Mouse (Mus musculus) intestine, postnatal 0 days (tissue): ENCODE data around the gene Nwd1. TPM values are rescaled to one million over a fixed set of nuclear protein-coding genes. Genes with fewer than 3 reads are reported as not detected.

Source experiments
- ATAC-seq: fragments of 200-750 bp; cut with Nextera tagmentation; 2 replicates; pipeline ENCODE4 v1.8.0; 2017; ENCODE audit warnings: mild to moderate bottlenecking, moderate TSS enrichment, moderate library complexity
- H3K27ac ChIP-seq: fragments of 300-500 bp; sonication (generic); 2 replicates; pipeline ENCODE4 v1.5.1; 2014; ENCODE audit warnings: mild to moderate bottlenecking, low read depth, low read length, moderate library complexity
- H3K27me3 ChIP-seq: fragments of 300-500 bp; sonication (generic); replicated peaks from 2 replicates; pipeline ENCODE4 v1.6.1; 2014; ENCODE audit warnings: low read length, mixed read lengths; ENCODE audit not compliant: control insufficient read depth, insufficient read depth
- H3K36me3 ChIP-seq: fragments of 300-500 bp; sonication (generic); 2 replicates; pipeline ENCODE4 v1.6.1; 2014; ENCODE audit warnings: mild to moderate bottlenecking, moderate library complexity; ENCODE audit not compliant: control insufficient read depth, insufficient read depth
- H3K4me1 ChIP-seq: fragments of 300-500 bp; sonication (generic); replicated peaks from 2 replicates; pipeline ENCODE4 v1.6.1; 2014; ENCODE audit warnings: antibody characterized with exemption, low read length, mixed read lengths; ENCODE audit not compliant: control insufficient read depth, insufficient read depth
- H3K4me2 ChIP-seq: fragments of 300-500 bp; sonication (generic); replicated peaks from 2 replicates; pipeline ENCODE4 v1.6.1; 2014; ENCODE audit warnings: low read depth, mild to moderate bottlenecking, moderate library complexity
- H3K4me3 ChIP-seq: fragments of 300-500 bp; sonication (generic); 2 replicates; pipeline ENCODE4 v1.5.1; 2014; ENCODE audit warnings: low read depth, low read length
- H3K9ac ChIP-seq: fragments of 300-500 bp; sonication (generic); 2 replicates; pipeline ENCODE4 v1.6.1; 2014; ENCODE audit warnings: mild to moderate bottlenecking, low read depth, low read length
- H3K9me3 ChIP-seq: fragments of 300-500 bp; sonication (generic); 2 replicates; pipeline ENCODE4 v1.6.1; 2016; ENCODE audit warnings: mixed run types; ENCODE audit not compliant: control insufficient read depth
- CTCF ChIP-seq: sonication (generic); IDR thresholded peaks from 2 replicates; pipeline ENCODE4 v1.5.1; 2016; ENCODE audit warnings: low read depth, mild to moderate bottlenecking, control low read depth, antibody characterized with exemption, moderate library complexity
- WGBS: fragments of 180-500 bp; shearing (Covaris S2); extraction: QIAGEN DNeasy Blood & Tissue Kit; methylation state at CpG from one replicate; pipeline ENCODE4 v1.1.7; 2014; 5-methylcytosine and 5-hydroxymethylcytosine counted together
- polyA plus RNA-seq: library from polyadenylated mRNA; unstranded; fragments of >200 nt; fragmentation: Nextera tagmentation; extraction: Ambion mirVana; gene quantifications from 2 replicates; pipeline ENCODE4 v1.2.1, GENCODE M21; 2015

Nwd1 gene
- polyA plus RNA-seq, 1 experiment from 2014 or later: 0.07 TPM

DNA sequence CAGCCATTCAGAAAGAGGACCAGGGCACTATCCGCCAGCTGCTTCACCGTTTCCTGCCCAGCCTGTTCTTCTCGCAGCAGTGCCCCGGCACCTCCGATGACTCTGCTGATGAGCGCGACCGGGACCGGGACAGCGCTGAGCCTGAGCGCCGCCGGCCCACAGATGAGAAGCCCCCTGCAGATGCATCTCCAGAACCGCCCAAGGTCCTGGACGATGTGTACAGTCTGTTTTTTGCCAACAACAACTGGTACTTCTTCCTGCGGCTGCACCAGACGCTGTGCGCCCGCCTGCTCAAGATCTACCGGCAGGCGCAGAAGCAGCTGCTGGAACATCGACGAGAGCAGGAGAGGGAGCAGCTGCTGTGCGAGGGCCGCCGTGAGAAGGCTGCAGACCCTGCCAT, 103.3 kb downstream of the Nwd1 start:
- Histone ChIP-seq H3K36me3 (peaks cover 95% of the 10 kb centered on the region), H3K9ac (no peak overlapping the region), H3K4me2 (no peak overlapping the region), H3K9me3 (no peaks in the 10 kb centered on the region), H3K4me1 (no peaks in the 10 kb centered on the region), H3K27ac (no peak overlapping the region), H3K4me3 (no peak overlapping the region), H3K27me3 (no peaks in the 10 kb centered on the region)
- WGBS: 91% methylated on average over 26 of the region's 26 CpGs
- TF ChIP-seq CTCF: no peak
- no peak for ATAC-seq

GRCm38 (mm10) chr8:72750266-72750665, 103.8 kb downstream of the Nwd1 start:
- Histone ChIP-seq H3K27me3 (no peaks in the 10 kb centered on the region), H3K4me1 (no peaks in the 10 kb centered on the region), H3K36me3 (peaks cover 93% of the 10 kb centered on the region), H3K9ac (no peak overlapping the region), H3K4me2 (no peak overlapping the region), H3K4me3 (no peak overlapping the region), H3K27ac (no peak overlapping the region), H3K9me3 (no peaks in the 10 kb centered on the region)
- ATAC-seq: no peak
- no peak for TF ChIP-seq CTCF
- 96% methylated on average over 6 of the region's 6 CpGs for WGBS

DNA sequence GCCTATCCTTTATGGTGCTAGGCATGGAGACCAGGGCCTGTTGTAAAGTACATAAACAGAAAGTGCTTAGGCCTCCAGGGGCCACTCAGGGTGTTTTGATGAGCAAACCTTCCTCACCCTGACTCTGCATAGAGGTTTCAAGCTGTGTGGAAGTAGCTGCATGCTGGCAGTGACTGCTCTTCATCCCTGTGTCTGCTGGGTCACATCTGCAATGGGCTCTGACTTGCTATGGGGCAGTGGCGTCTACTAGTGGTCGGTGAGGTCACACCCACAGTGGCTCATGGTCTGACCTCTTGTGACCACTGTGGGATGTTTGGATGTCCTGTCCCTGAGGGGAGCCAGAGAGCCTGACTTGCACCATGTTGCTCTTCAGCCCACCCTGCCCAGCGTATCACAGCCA, 104.6 kb downstream of the Nwd1 start:
- Histone ChIP-seq H3K9me3 (no peaks in the 10 kb centered on the region), H3K27ac (no peak overlapping the region), H3K36me3 (peaks cover 92% of the 10 kb centered on the region), H3K4me2 (no peak overlapping the region), H3K4me3 (no peak overlapping the region), H3K4me1 (no peaks in the 10 kb centered on the region), H3K9ac (no peak overlapping the region), H3K27me3 (no peaks in the 10 kb centered on the region)
- WGBS: 83% methylated on average over 3 of the region's 3 CpGs
- ATAC-seq: no peak
- peak; percentile 28; the same call in 1 of the 2 replicates for TF ChIP-seq CTCF

- Histone ChIP-seq H3K4me1 (no peaks in the 10 kb centered on the region), H3K9me3 (no peaks in the 10 kb centered on the region), H3K4me3 (no peak overlapping the region), H3K27me3 (no peaks in the 10 kb centered on the region), H3K27ac (0 out of 2 replicates have a peak overlapping the region, but pooled peaks have one; percentile 15), H3K36me3 (peaks cover 93% of the 10 kb centered on the region), H3K4me2 (no peak overlapping the region), H3K9ac (no peak overlapping the region)
- TF ChIP-seq CTCF: no peak
- no peak for ATAC-seq
- WGBS: 85% methylated on average over 3 of the region's 3 CpGs
Observed at GRCm38 (mm10) chr8:72752289-72752688, 105.8 kb downstream of the Nwd1 start.

- no peak for TF ChIP-seq CTCF
- peaks cover 93% of the 10 kb centered on the region for H3K36me3 ChIP-seq
- no peaks in the 10 kb centered on the region for H3K27me3 ChIP-seq
Observed at GRCm38 (mm10) chr8:72753165-72753564, 106.7 kb downstream of the Nwd1 start.

DNA sequence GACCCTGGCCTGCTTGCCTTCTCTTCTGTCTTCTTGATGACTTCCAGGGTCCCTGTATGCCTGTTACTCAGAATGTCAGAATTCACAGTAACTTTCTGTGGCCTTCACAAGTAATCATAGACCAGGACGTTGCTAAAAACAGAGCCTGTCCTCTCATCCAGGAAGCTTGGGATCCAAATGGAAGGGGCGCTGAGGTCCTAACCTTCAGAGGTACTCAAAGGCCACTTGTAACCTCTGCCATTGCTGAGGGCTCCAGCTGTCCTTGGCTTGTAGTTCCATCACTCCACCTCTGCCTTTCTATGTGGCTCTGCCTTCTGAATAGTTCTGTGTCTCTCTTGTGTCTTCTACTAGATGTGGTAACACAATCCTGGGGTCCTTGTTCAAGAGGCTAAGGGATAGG, 107.3 kb downstream of the Nwd1 start:
- 89% methylated on average over 2 of the region's 2 CpGs for WGBS
- no peak overlapping the region for H3K9ac ChIP-seq
- no peaks in the 10 kb centered on the region for H3K27me3 ChIP-seq
- no peaks in the 10 kb centered on the region for H3K4me1 ChIP-seq
- no peak overlapping the region for H3K27ac ChIP-seq
- peaks cover 88% of the 10 kb centered on the region for H3K36me3 ChIP-seq
- no peaks in the 10 kb centered on the region for H3K9me3 ChIP-seq
- H3K4me3 ChIP-seq: no peak overlapping the region
- no peak for ATAC-seq
- no peak for TF ChIP-seq CTCF
- H3K4me2 ChIP-seq: no peak overlapping the region

More at GRCm38 (mm10) chr8:72753165-72753564, 106.7 kb downstream of the Nwd1 start:
- no peaks in the 10 kb centered on the region for H3K9me3 ChIP-seq
- H3K4me2 ChIP-seq: no peak overlapping the region
- no peak overlapping the region for H3K9ac ChIP-seq
- 97% methylated on average over 9 of the region's 9 CpGs for WGBS
- no peak overlapping the region for H3K4me3 ChIP-seq
- ATAC-seq: no peak
- peak overlapping the region; percentile 15; the same call in 1 of the 2 replicates for H3K27ac ChIP-seq
- no peaks in the 10 kb centered on the region for H3K4me1 ChIP-seq

GRCm38 (mm10) chr8:72756031-72756430, 109.5 kb downstream of the Nwd1 start:
- 98% methylated on average over 2 of the region's 2 CpGs for WGBS
- Histone ChIP-seq H3K27ac (no peak overlapping the region), H3K9me3 (no peaks in the 10 kb centered on the region), H3K9ac (no peak overlapping the region), H3K4me1 (no peaks in the 10 kb centered on the region), H3K4me2 (no peak overlapping the region), H3K4me3 (no peak overlapping the region), H3K27me3 (no peaks in the 10 kb centered on the region), H3K36me3 (peaks cover 70% of the 10 kb centered on the region)
- ATAC-seq: no peak
- TF ChIP-seq CTCF: no peak
